Mouse (Mus musculus): ENCODE results near the gene Sik2.

DNA sequence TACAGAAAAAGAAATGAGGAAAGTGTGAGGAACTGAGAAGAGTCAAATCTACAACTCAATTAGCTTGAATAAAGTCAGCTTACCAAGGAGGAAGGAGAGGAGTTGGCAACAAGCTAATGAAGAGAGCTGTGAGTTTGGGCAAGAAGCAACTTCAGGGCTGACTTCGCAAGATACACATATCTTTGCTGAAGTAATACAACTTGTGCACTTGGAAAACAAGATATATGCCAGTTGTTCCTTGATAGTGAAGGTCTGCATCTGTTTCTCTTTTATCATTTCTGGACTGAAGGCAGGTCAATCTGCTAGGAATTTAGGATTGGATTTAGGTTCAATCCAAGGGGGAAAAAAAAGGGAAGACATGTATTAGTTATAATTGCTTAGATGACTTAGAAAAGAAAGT, 4.8 kb upstream of the Sik2 start:
- no peak for TF ChIP-seq CTCF (IDR thresholded peaks at IDR 0.05; ENCODE audit: low read depth)
- no peak for TF ChIP-seq EP300 (IDR thresholded peaks at IDR 0.05; ENCODE audit: low read depth)

All from heart, postnatal 0 days (tissue).